Mouse (Mus musculus) CD8-positive naive resting alpha-beta T cell, adult 2 months (primary cell): ENCODE results near the gene Tcf7.

Experiments used
- DNase-seq, 2 experiments: peaks; one replicate each; pipeline ENCODE4 v3.0.0; 2022; ENCODE audit warnings: low read depth in 2 of 2, low spot score in 2 of 2

Tcf7 gene

GRCm38 (mm10) chr11:52283596-52284571 lies 1.1 kb upstream of the Tcf7 start:
- DNase-seq: peak; percentile 50 to 56

GRCm38 (mm10) chr11:52282420-52282773 lies 417 bp downstream of the Tcf7 start:
- DNase-seq: peak in 1 of 2 experiments; percentile 50

- DNase-seq: no peak
These were observed 1.1 kb downstream of the Tcf7 start for GRCm38 (mm10) chr11:52281568-52282328.

- peak in 1 of 2 experiments; percentile 49 for DNase-seq
These were observed 2.0 kb downstream of the Tcf7 start for GRCm38 (mm10) chr11:52280566-52281455.

DNA sequence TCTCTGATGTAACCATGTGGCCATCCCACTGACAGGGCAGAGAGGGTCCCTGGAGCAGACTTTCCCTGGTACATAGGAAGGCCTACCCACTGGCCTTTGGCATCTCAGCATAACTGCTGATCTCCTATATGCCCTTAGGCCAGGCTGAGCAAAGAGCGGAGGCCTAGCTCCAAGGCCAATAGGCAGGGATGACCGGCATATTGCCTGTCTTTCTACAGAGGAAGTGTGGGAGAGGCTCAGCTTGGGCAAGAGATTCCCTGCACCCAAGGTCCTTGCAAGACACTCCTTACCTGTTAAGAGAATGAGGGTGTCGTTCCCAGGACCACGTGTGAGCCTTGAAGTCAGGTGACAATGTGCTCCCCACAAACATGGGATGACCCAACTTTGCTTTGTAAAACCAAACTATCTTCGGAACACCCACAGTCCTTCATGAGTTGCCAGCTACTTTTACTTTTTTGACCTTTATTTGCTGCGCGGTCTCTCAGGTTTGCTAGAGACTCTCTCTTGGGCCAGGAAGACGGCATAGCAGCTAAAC lies 3.1 kb downstream of the Tcf7 start:
- DNase-seq: no peak

DNA sequence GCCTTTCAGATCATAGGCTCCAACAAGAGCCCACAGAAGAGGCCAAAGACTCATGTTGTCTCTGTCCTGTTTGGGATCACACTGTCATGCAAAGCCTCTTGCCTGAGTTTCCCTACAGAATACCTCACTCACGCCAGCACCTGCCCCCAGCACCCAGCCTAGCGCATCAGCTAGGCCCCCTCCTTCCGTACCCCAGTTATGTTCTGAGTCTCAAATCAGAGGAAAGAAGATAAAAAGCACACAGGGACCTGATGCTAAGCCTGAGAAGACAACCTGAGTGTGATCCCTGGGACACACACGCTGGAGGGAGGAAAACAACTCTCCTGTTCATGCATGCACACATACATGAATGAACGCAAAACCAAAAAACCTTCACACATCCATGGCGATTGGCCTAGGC lies 3.8 kb downstream of the Tcf7 start:
- no peak for DNase-seq

DNA sequence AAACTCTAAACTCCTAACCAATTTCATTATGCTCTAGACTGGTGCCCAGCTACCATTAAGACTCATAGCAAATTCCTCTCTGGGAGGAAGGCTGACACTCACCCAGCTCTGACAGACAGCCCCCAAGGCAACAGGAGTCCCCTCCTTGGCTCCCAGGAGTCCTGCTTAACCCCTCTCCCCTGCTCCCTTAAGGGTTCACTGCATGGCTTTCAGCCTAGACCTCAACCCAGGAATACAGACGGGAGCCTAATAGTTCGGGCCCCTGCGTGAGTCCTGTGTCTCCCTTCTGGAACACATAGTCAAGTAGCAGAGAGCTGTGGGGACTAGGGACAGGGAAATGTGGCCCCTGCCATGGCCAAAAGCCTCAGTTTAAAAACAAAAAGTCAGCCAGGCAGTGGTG lies 4.7 kb downstream of the Tcf7 start:
- DNase-seq: no peak

DNA sequence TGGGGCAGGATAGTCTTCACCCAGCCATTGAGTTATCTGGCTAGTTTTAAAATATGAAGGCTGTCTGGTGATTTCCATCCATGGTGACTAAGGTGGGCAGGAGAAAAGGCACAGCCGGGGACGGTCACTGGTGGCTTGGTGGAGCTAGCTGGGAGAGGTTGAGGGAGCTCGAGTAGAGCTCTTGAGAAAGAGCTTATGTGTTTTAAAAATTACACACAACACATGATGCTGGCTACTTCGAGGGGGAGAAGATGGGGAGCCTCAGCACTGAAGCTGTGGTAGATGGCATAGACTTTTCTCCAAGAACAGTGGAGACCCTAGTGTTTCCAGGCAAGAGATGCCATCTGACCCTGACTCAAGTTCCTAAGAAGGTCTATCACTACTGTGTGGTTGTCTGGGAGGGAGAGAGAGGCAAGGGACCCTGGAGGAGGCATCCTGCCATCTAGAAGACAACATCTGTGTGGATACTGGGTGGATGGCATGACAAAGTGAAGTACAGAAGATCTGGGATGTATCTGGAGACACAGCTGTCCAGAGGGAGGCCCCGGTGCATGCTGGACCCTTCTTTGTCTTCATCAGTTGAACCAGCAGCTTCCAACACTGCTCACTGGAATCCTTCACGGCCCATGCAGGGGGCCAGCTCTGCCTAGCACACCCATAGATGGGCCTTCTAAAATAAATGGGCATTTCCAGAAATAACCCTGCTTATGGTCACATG lies 5.2 kb downstream of the Tcf7 start:
- no peak for DNase-seq

DNA sequence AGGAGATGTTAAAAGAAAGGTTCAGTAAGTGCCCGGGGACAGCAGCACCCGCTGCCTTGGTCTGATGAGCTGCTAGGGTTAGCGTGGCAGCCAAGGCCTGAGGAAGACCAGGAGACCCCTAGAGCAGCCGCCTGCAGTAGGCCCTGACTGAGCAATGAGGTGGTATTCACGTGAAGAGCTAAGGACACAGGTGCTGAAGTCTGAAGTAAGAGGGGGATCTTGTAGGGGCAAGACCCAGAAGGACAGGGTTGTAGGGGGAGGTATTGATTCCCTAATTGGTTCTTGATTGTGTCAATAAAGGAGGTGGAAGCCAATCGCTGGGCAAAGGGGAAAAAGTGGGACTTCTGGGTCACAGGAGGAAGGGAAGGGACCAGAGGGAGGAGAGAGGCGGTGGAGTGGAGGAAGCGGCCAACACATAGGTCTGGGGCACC lies 5.8 kb downstream of the Tcf7 start:
- no peak for DNase-seq

DNA sequence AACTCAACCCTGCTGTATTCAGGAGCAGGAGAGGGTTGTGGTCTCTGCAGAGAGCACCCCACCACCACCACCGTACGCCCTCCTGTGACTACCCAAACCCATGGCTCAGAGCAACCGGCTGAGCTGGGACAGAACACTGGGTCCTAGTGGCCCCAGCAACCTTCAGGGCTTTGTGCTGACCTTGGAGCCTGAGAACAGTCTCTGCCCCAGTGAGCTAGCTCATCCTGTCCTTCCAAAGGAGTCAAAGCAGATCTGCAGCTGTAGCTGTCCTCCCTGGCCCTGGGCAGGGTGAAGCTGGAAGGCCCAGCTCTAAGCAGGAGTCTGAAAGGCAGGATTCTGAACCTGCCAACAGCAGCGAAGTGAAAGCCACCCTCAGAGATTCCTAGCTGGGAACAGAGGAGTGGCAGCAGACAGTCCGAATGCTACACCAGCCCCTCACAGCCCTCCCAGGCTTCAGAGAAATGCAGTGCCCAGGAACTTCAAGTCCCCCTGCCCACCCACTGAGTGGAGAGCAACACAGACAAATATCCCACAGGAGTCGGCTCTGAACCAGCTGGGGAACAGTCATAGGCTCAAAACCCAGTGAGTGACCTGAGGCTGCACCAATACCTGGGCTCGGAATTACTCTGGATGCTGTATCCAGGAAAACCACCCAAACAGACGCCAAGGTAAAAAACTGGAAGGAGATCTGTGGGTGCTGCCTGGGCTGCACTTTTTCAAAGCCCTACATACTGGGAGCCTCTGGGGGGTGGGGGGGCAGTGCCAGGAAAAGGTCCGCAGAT lies 6.8 kb downstream of the Tcf7 start:
- DNase-seq: no peak

DNA sequence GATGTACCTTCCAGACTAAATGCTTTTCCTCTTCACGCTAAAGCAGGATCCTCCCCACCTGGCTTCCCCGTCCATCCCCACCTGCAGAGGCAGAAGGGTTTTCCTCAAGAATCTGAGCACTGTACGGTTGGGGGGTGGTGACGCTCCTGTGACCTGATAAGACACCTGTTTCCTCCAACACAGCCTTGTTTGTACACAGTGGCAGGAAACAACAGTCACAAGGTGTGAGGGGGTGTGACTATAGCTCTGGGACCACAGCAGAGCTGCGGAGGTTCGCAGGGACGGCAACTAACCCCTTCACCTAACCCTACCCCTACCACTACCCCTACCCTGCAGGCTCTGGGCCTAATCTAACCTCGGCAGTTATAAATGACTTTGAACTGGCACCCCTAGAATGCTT lies 7.4 kb downstream of the Tcf7 start:
- DNase-seq: peak; percentile 73 to 85

DNA sequence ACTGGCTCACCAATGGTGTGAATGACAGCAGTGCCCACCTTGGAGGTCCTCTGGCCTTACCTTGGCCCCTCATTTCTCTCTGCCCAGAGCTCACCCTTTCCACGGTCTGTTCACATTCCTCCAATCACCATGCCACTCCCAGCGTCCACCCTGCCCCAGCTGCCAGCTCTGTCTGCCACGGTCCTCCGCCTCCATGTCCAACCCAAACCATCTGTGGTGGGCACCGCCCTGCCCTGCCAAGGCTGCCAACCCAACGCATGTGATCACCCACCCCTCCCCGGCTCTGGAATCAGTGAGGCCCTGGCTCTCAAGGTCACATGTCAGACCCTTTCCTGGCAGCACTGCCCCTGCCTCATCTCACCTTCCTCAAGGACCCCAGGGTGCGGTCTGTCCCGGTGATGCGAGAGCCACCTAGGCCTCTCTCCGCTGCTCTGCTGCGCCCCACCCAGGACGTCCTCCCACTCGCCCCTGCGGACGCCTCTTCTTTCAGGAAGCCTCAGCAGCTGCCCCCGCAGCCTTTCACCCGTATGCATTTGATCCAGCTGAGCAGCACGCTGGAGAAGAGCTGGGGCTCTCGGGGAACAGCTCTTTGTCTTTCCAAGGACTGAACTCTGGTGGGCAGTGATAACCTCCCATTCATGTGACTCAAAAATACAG lies 8.2 kb downstream of the Tcf7 start:
- no peak for DNase-seq

- DNase-seq: no peak
These were observed 8.9 kb downstream of the Tcf7 start for GRCm38 (mm10) chr11:52273942-52274330.

- DNase-seq: no peak
These were observed 9.5 kb downstream of the Tcf7 start for GRCm38 (mm10) chr11:52273183-52273941.

DNA sequence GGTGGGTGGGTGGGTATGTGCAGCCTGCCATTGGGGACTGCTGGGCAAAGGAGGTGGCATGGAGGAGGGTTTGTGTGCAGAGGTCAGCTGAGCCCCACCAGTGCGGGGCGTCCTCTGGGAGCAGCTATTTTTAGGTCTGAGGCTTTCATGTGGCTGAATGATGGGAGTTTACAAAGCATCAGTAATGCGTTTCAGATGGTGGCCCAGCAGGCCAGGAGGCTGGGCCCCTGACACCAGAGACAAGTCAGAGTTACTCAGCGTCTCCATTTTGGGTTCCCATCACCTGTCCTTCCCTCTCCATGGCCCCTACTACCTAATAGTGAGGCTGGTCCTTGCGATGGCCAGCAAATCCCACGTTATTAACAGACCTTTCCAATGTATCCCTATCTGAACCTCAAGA lies 10.2 kb downstream of the Tcf7 start:
- DNase-seq: no peak

DNA sequence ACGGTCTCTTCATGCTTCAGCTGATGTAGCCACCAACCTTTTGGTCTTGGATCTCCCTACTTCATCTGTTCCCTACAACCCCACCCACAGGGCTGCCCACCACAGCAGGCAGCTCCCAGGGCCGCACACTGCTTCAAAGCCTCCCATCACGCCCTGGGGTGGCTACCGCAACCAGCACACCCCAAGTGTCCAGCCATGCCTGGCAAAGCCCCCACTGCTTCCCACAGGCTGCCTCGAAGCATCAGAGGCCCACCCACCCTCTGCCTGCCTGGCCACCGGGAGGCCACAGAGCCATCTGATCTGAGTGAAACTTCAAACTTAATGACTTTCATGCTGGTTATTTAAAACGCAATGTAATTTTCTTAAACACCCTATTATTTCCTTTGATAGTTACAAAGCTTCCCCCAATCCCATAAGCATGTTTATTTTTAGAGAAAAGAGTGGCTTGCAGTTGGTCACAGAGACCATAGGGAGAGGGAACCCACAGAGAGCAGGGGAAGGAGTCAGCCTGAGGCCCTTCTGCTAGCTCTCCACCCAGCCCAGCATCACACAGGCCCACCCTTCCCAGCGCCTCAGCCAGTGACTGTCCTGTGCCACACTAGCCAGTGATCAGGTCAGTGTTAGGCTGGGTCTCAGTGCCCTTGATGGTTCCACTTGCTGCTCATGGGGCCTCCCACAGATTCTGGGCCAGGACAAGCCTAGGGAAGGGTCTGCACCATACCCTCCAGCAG lies 10.9 kb downstream of the Tcf7 start:
- no peak for DNase-seq

DNA sequence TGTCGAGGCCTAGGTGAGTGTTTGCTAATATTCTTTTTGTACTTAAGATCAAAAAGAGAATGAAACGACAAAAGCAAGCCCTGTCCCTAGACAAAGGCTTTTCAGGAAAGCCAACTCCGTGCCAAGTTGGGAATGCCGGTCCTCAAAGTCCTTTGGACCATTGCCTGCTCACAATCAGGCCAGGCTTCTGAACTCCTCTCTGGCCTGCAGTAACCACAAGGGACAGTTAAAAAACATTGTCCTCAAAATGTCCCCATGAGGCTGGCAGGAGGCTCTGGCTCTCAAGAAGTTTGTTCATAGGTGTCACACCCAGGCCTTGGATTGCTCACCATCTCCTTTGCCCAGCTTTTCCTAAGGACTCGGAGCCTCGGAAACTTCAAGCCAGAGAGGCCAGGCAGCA lies 13.0 kb downstream of the Tcf7 start:
- no peak for DNase-seq
